Mouse (Mus musculus) kidney, adult 11 months (tissue): ENCODE measurements around the gene Hist1h3b.
"Not testable (repeated sequence)": the region's sequence is repeated elsewhere in the genome, so short reads cannot be mapped to it uniquely, and the experiment has no call there.

ENCODE experiments used
- DNase-seq: peaks from one replicate; pipeline ENCODE4 v3.0.0; 2022

Hist1h3b gene

GRCm38 (mm10) chr13:23739069-23739921 lies 12.8 kb upstream of the Hist1h3b start:
- DNase-seq: peak; percentile 98

- no peak for DNase-seq
These were observed 12.2 kb upstream of the Hist1h3b start for GRCm38 (mm10) chr13:23739922-23740252.

- DNase-seq: no peak
These were observed 11.7 kb upstream of the Hist1h3b start for GRCm38 (mm10) chr13:23740256-23740840.

GRCm38 (mm10) chr13:23740910-23741309 lies 11.2 kb upstream of the Hist1h3b start:
- DNase-seq: no peak

- DNase-seq: no peak
These were observed 10.1 kb upstream of the Hist1h3b start for GRCm38 (mm10) chr13:23742007-23742406.

- DNase-seq: no peak
These were observed 8.9 kb upstream of the Hist1h3b start for GRCm38 (mm10) chr13:23743215-23743614.

- no peak for DNase-seq
These were observed 8.1 kb upstream of the Hist1h3b start for GRCm38 (mm10) chr13:23743963-23744362.

GRCm38 (mm10) chr13:23744421-23745380 lies 7.4 kb upstream of the Hist1h3b start:
- DNase-seq: no peak

GRCm38 (mm10) chr13:23745381-23746161 lies 6.5 kb upstream of the Hist1h3b start, which contains the start of gene Hist1h3c:
TSS of gene Hist1h3c (minus strand) at chr13:23745602.
- peak; percentile 69 for DNase-seq

- peak; percentile 58 for DNase-seq
These were observed 5.6 kb upstream of the Hist1h3b start, which contains the start of gene Hist1h2bb for GRCm38 (mm10) chr13:23746201-23747080. TSS of gene Hist1h2bb (plus strand) at chr13:23746734.

- no peak for DNase-seq
These were observed 4.8 kb upstream of the Hist1h3b start for GRCm38 (mm10) chr13:23747081-23747891.

- no peak for DNase-seq
These were observed 4.2 kb upstream of the Hist1h3b start for GRCm38 (mm10) chr13:23747892-23748288.

GRCm38 (mm10) chr13:23749563-23750121 lies 2.4 kb upstream of the Hist1h3b start:
- DNase-seq: no peak

- DNase-seq: not testable (repeated sequence)
These were observed 1.1 kb upstream of the Hist1h3b start, which contains the start of gene Hist1h2ab for GRCm38 (mm10) chr13:23750839-23751477. TSS of gene Hist1h2ab (plus strand) at chr13:23751126.

- DNase-seq: no peak
These were observed 550 bp upstream of the Hist1h3b start for GRCm38 (mm10) chr13:23751478-23751956.

GRCm38 (mm10) chr13:23752742-23753172 lies 690 bp downstream of the Hist1h3b start:
- DNase-seq: no peak

- DNase-seq: no peak
These were observed 1.4 kb downstream of the Hist1h3b start for GRCm38 (mm10) chr13:23753314-23754078.

GRCm38 (mm10) chr13:23755000-23755399 lies 2.9 kb downstream of the Hist1h3b start:
- no peak for DNase-seq
